Mouse (Mus musculus) embryonic facial prominence, embryonic 14.5 days (tissue): ENCODE measurements at regions not wholly inside any gene's neighbourhood (a gene's known extent, or its start where the extent isn't known, plus 50 kb on each side); places are given as distances from the start of the nearest gene placed in this dataset.

Experiments used
- ATAC-seq: fragments of 200-750 bp; cut with Nextera tagmentation; 2 replicates; pipeline ENCODE4 v1.8.0; 2017; ENCODE audit warnings: low read depth, moderate number of reproducible peaks, moderate TSS enrichment
- DNase-seq: peaks from one replicate; pipeline ENCODE4 v3.0.0-alpha.2; 2015; ENCODE audit warnings: low spot score
- H3K27ac ChIP-seq: fragments of 300-500 bp; sonication (generic); replicated peaks from 2 replicates; pipeline ENCODE4 v1.5.1; 2014; ENCODE audit warnings: low read depth, mild to moderate bottlenecking, low read length, moderate library complexity
- H3K27me3 ChIP-seq: fragments of 300-500 bp; sonication (generic); replicated peaks from 2 replicates; pipeline ENCODE4 v1.6.1; 2014; ENCODE audit warnings: low read length; ENCODE audit not compliant: control insufficient read depth, insufficient read depth
- H3K36me3 ChIP-seq: fragments of 300-500 bp; sonication (generic); 2 replicates; pipeline ENCODE4 v1.6.1; 2014; ENCODE audit warnings: low read length, mixed read lengths; ENCODE audit not compliant: control insufficient read depth, insufficient read depth
- H3K4me1 ChIP-seq: fragments of 300-500 bp; sonication (generic); 2 replicates; pipeline ENCODE4 v1.6.1; 2014; ENCODE audit warnings: antibody characterized with exemption, low read length; ENCODE audit not compliant: control insufficient read depth, insufficient read depth
- H3K4me2 ChIP-seq: fragments of 300-500 bp; sonication (generic); 2 replicates; pipeline ENCODE4 v1.6.1; 2014; ENCODE audit warnings: low read depth, mild to moderate bottlenecking, low read length, moderate library complexity, mixed read lengths
- H3K4me3 ChIP-seq: fragments of 300-500 bp; sonication (generic); 2 replicates; pipeline ENCODE4 v1.5.1; 2014; ENCODE audit warnings: low read depth, mild to moderate bottlenecking, low read length
- H3K9ac ChIP-seq: fragments of 300-500 bp; sonication (generic); 2 replicates; pipeline ENCODE4 v1.6.1; 2014; ENCODE audit warnings: low read depth, mild to moderate bottlenecking, low read length, moderate library complexity, mixed read lengths
- H3K9me3 ChIP-seq: fragments of 300-500 bp; sonication (generic); 2 replicates; pipeline ENCODE4 v1.6.1; 2016; ENCODE audit warnings: low read length; ENCODE audit not compliant: control insufficient read depth
- WGBS: fragments of 180-500 bp; shearing (Covaris S2); extraction: QIAGEN DNeasy Blood & Tissue Kit; methylation state at CpG from one replicate; pipeline ENCODE4 v1.1.7; 2014; 5-methylcytosine and 5-hydroxymethylcytosine counted together

GRCm38 (mm10) chr6:93539171-93539570, 595.9 kb upstream of the Adamts9 start:
- ATAC-seq (no peak), DNase-seq (no peak)
- no peak overlapping the region for H3K4me2 ChIP-seq
- H3K4me3 ChIP-seq = no peak overlapping the region
- H3K9me3 ChIP-seq = no peaks in the 10 kb centered on the region
- H3K9ac ChIP-seq = no peak overlapping the region
- H3K27ac ChIP-seq = no peak overlapping the region
- WGBS = 80% methylated on average over 4 of the region's 4 CpGs
- H3K4me1 ChIP-seq = peaks cover 9% of the 10 kb centered on the region; the same call in 1 of the 2 replicates
- no peaks in the 10 kb centered on the region for H3K27me3 ChIP-seq
- H3K36me3 ChIP-seq = no peaks in the 10 kb centered on the region

GRCm38 (mm10) chr6:93537971-93538370, 594.7 kb upstream of the Adamts9 start:
- Histone ChIP-seq H3K9me3 (no peaks in the 10 kb centered on the region), H3K27me3 (no peaks in the 10 kb centered on the region), H3K4me2 (no peak overlapping the region), H3K36me3 (no peaks in the 10 kb centered on the region), H3K4me3 (no peak overlapping the region), H3K9ac (no peak overlapping the region), H3K27ac (no peak overlapping the region), H3K4me1 (no peaks in the 10 kb centered on the region)
- ATAC-seq = no peak
- no peak for DNase-seq
- WGBS = 85% methylated on average over 1 of the region's 1 CpGs

GRCm38 (mm10) chr6:93537126-93537525, 593.8 kb upstream of the Adamts9 start:
- no peaks in the 10 kb centered on the region for H3K36me3 ChIP-seq
- no peak overlapping the region for H3K9ac ChIP-seq
- no peaks in the 10 kb centered on the region for H3K27me3 ChIP-seq
- H3K4me2 ChIP-seq = no peak overlapping the region
- no peak overlapping the region for H3K27ac ChIP-seq
- DNase-seq (no peak), ATAC-seq (no peak)
- 94% methylated on average over 1 of the region's 1 CpGs for WGBS
- H3K9me3 ChIP-seq = no peaks in the 10 kb centered on the region
- H3K4me3 ChIP-seq = no peak overlapping the region
- H3K4me1 ChIP-seq = no peaks in the 10 kb centered on the region

DNA sequence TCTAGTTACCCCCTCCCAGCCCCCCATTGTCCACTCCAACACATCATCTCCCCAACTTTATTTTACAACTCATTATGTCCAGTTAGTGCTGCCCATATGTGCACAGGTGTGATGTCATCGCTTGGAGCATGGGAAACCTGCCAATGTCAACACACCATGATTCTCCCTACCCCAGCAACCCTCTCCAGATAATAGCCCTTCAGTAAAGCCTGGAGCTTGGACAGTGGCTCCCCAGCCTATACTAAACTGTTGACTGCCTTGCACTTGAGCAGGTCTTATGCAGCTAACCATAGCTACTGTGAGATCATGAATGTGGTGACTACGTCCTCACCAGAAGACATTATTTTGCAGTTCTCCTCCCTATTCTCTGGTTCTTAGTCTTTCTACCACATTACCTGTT, 570.5 kb upstream of the Adamts9 start:
- Histone ChIP-seq H3K27ac (no peak overlapping the region), H3K4me3 (no peak overlapping the region), H3K4me1 (no peaks in the 10 kb centered on the region), H3K4me2 (no peak overlapping the region), H3K9ac (no peak overlapping the region), H3K36me3 (no peaks in the 10 kb centered on the region), H3K27me3 (no peaks in the 10 kb centered on the region), H3K9me3 (no peaks in the 10 kb centered on the region; the same call in 1 of the 2 replicates)
- DNase-seq (no peak), ATAC-seq (no peak)
- 89% methylated on average over 2 of the region's 2 CpGs for WGBS

- Histone ChIP-seq H3K4me3 (no peak overlapping the region), H3K4me2 (no peak overlapping the region), H3K4me1 (no peaks in the 10 kb centered on the region), H3K36me3 (no peaks in the 10 kb centered on the region), H3K27ac (no peak overlapping the region), H3K27me3 (no peaks in the 10 kb centered on the region), H3K9me3 (no peaks in the 10 kb centered on the region; the same call in 1 of the 2 replicates), H3K9ac (no peak overlapping the region)
- WGBS = 50% methylated on average over 1 of the region's 1 CpGs
- DNase-seq (no peak), ATAC-seq (no peak)
Measured at GRCm38 (mm10) chr6:93509857-93510256, 566.6 kb upstream of the Adamts9 start.

- no peak for ATAC-seq
- no peaks in the 10 kb centered on the region for H3K36me3 ChIP-seq
- H3K9ac ChIP-seq = no peak overlapping the region
- H3K27me3 ChIP-seq = no peaks in the 10 kb centered on the region
- DNase-seq = no peak
- no peak overlapping the region for H3K27ac ChIP-seq
- H3K9me3 ChIP-seq = 0 out of 2 replicates have a peak, but pooled peaks cover 3% of the 10 kb centered on the region
- no peak overlapping the region for H3K4me3 ChIP-seq
- 77% methylated on average over 4 of the region's 4 CpGs for WGBS
- no peak overlapping the region for H3K4me2 ChIP-seq
- no peaks in the 10 kb centered on the region for H3K4me1 ChIP-seq
Measured at GRCm38 (mm10) chr6:93497824-93498223, 554.5 kb upstream of the Adamts9 start.

DNA sequence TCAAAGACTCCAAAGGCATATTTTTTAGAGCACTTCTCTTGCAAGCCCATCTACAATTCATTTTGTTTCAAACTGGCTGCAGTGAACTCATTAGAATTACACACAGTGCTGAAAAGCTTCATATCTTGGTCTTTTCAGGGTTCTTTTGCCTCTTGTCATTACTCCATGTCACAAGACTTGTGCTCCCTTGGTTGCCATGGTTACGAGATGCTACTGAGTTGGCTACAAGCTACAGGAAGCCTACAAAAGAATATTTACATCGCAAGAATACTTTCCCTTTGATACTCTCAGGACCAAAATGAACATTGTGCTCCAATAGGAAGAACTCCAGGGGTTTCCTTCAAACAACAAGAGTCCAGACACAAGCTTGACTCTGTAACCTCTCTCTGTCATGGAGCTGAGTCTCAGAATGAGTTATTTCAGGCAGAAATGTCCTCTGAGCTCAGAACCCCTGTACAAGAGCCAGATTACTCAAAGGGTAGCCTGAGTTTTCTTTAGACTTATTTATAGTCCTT, 545.2 kb upstream of the Adamts9 start:
- DNase-seq = peak; percentile 15
- H3K9me3 ChIP-seq = no peaks in the 10 kb centered on the region
- 87% methylated on average over 2 of the region's 2 CpGs for WGBS
- no peaks in the 10 kb centered on the region for H3K27me3 ChIP-seq
- no peaks in the 10 kb centered on the region for H3K36me3 ChIP-seq
- H3K9ac ChIP-seq = no peak overlapping the region
- H3K4me3 ChIP-seq = no peak overlapping the region
- H3K4me2 ChIP-seq = no peak overlapping the region
- no peaks in the 10 kb centered on the region for H3K4me1 ChIP-seq
- no peak for ATAC-seq
- no peak overlapping the region for H3K27ac ChIP-seq

DNA sequence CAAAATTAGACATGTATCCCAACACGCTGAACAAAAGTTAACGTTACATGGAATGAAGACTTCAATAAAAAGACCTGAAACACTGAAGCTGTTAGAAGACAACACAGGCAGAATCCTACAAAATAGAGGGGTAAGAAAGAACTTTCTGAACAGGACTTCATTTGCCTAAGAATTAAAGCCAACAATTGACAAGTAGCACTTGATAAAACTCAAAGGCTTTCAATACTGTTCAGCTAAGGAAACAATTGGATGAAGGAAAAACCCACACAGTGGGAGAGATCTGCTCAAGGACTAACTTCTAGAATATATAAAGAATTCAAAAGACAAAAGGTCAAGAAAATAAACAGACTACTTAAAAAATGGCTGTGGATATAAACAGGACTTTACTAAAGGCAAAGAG, 535.2 kb upstream of the Adamts9 start:
- Histone ChIP-seq H3K4me2 (no peak overlapping the region), H3K9ac (no peak overlapping the region), H3K4me1 (no peaks in the 10 kb centered on the region), H3K4me3 (no peak overlapping the region), H3K27ac (no peak overlapping the region), H3K27me3 (no peaks in the 10 kb centered on the region), H3K36me3 (no peaks in the 10 kb centered on the region), H3K9me3 (no peaks in the 10 kb centered on the region)
- ATAC-seq = no peak
- no peak for DNase-seq
- WGBS = 91% methylated on average over 2 of the region's 2 CpGs

DNA sequence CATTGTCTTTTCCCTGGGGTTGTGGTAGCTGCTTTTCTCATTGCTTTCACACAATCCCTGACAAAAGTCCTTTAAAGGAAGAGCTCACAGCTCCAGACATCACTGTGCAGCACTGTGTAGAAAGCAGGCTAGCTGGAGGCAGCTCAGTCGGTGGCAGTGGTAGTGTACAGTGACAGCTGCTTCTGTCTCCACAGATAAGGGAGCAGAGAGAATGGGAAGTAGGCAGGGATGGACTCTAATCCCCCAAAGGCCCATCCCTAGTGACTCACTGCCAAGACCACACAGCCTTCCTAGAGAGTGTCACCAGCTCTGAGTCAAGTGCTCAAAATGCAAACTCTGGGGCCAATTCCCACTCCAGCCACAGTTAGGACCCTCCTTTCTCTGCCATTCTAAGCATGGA, 531.7 kb upstream of the Adamts9 start:
- ATAC-seq = no peak
- Histone ChIP-seq H3K4me3 (no peak overlapping the region), H3K27me3 (no peaks in the 10 kb centered on the region), H3K9ac (no peak overlapping the region), H3K9me3 (no peaks in the 10 kb centered on the region), H3K36me3 (no peaks in the 10 kb centered on the region), H3K27ac (no peak overlapping the region), H3K4me2 (no peak overlapping the region), H3K4me1 (0 out of 2 replicates have a peak, but pooled peaks cover 3% of the 10 kb centered on the region)
- WGBS = 30% methylated on average over 1 of the region's 1 CpGs
- no peak for DNase-seq
